Comparison of ENCODE assay signal across 8 mouse cellular contexts in genomic region chrX:159256040-159256852, GRCm38 (mm10). TPM values are rescaled to one million over a fixed set of nuclear protein-coding genes. Genes with fewer than 3 reads are reported as not detected.
DNase-seq lines count a peak whose midpoint lies in the region; ATAC-seq and TF ChIP-seq lines count a peak whose summit lies in the region.

No protein-coding gene starts in this region.

- no peak for TF ChIP-seq CTCF in forebrain, postnatal 0 days (IDR thresholded peaks at IDR 0.05; ENCODE audit: low read depth)

- H3K4me1 ChIP-seq in forebrain, postnatal 0 days (ENCODE audit: insufficient read depth), result no peaks in the 10 kb centered on the region
- no peaks in the 10 kb centered on the region for H3K4me1 ChIP-seq in intestine, embryonic 14.5 days (replicated peaks; ENCODE audit: control insufficient read depth, insufficient read depth, low read length)

- peak overlapping the region; percentile 57 for H3K9ac ChIP-seq in forebrain, postnatal 0 days
- peak overlapping the region; percentile 60 for H3K9ac ChIP-seq in intestine, embryonic 14.5 days (ENCODE audit: low read length)

- H3K9me3 ChIP-seq in forebrain, postnatal 0 days (ENCODE audit: low read length), result no peaks in the 10 kb centered on the region
- H3K9me3 ChIP-seq in intestine, embryonic 14.5 days (ENCODE audit: control insufficient read depth, low read length), result no peaks in the 10 kb centered on the region

- DNase-seq in right cerebral cortex, adult 18-20 months, result peak; percentile 19
- DNase-seq in right cerebral cortex, postnatal 4 days, result no peak
- DNase-seq in brain, adult 2 months (ENCODE audit: low read depth, low spot score), result peak; percentile 16
- peak; percentile 9 for DNase-seq in forebrain, postnatal 0 days
- peak; percentile 65 for DNase-seq in intestine, embryonic 14.5 days (ENCODE audit: low spot score)
- DNase-seq in liver, result peak; percentile 2
- DNase-seq in ovary, postnatal 36 days (ENCODE audit: low spot score), result peak; percentile 22
- no peak for DNase-seq in testis, postnatal 10 days (ENCODE audit: low spot score)

- peak overlapping the region; percentile 54 for H3K4me3 ChIP-seq in forebrain, postnatal 0 days (ENCODE audit: low read depth, low read length)
- H3K4me3 ChIP-seq in intestine, embryonic 14.5 days (ENCODE audit: low read depth, low read length), result peak overlapping the region; percentile 55

- no peak for ATAC-seq in forebrain, postnatal 0 days
- ATAC-seq in intestine, embryonic 14.5 days (replicated peaks; ENCODE audit: low FRiP score, low TSS enrichment, low read depth), result peak; percentile 32; the same call in 1 of the 2 replicates

- H3K27ac ChIP-seq in forebrain, postnatal 0 days (ENCODE audit: low read depth, low read length), result peak overlapping the region; percentile 81
- peak overlapping the region; percentile 85 for H3K27ac ChIP-seq in intestine, embryonic 14.5 days (ENCODE audit: low read depth)

- peak overlapping the region; percentile 64 for H3K4me2 ChIP-seq in forebrain, postnatal 0 days (ENCODE audit: low read depth)
- H3K4me2 ChIP-seq in intestine, embryonic 14.5 days (ENCODE audit: low read length), result peak overlapping the region; percentile 50

- H3K27me3 ChIP-seq in forebrain, postnatal 0 days (ENCODE audit: insufficient read depth, low read length), result no peaks in the 10 kb centered on the region
- no peaks in the 10 kb centered on the region for H3K27me3 ChIP-seq in intestine, embryonic 14.5 days (replicated peaks; ENCODE audit: control insufficient read depth, insufficient read depth, low read length)

- no peaks in the 10 kb centered on the region for H3K36me3 ChIP-seq in forebrain, postnatal 0 days (ENCODE audit: insufficient read depth)
- H3K36me3 ChIP-seq in intestine, embryonic 14.5 days (ENCODE audit: control insufficient read depth, insufficient read depth, low read length), result no peaks in the 10 kb centered on the region

- WGBS in forebrain, postnatal 0 days, result 20% methylated on average over 45 of the region's 57 CpGs
- WGBS in intestine, embryonic 14.5 days, result 13% methylated on average over 40 of the region's 57 CpGs

RNA-seq across cellular contexts. Expression of gene Rps6ka3, which starts 46.1 kb away (rescaled TPM):
- total RNA-seq in forebrain, postnatal 0 days (2014; rRNA removed), result 17.6 and 21.1 TPM in 2 replicates
- polyA plus RNA-seq in forebrain, postnatal 0 days (2015; fragmentation: Nextera tagmentation; extraction: Ambion mirVana), result 2.3 and 2.8 TPM in 2 replicates
- 6.7 and 8.0 TPM in 2 replicates for polyA plus RNA-seq in intestine, embryonic 14.5 days (2014; fragmentation: Nextera tagmentation; extraction: Ambion mirVana)

Comparison
In these comparisons a context has a peak if more than half of its experiments do, and no peak if none do; other contexts are left out.
1. DNase-seq: peak in right cerebral cortex, adult 18-20 months (single experiment), brain, adult 2 months (single experiment), forebrain, postnatal 0 days (single experiment), intestine, embryonic 14.5 days (single experiment), liver (single experiment) and ovary, postnatal 36 days (single experiment); none in right cerebral cortex, postnatal 4 days (single experiment) and testis, postnatal 10 days (single experiment).